Mouse (Mus musculus): ENCODE results near the gene Ago4. TPM values are rescaled to one million over a fixed set of nuclear protein-coding genes. Genes with fewer than 3 reads are reported as not detected.

The Ago4 gene
- polyA plus RNA-seq (2012; ENCODE audit: insufficient read depth, insufficient read length, missing spikeins): 22.8 and 23.2 TPM in 2 replicates

DNA sequence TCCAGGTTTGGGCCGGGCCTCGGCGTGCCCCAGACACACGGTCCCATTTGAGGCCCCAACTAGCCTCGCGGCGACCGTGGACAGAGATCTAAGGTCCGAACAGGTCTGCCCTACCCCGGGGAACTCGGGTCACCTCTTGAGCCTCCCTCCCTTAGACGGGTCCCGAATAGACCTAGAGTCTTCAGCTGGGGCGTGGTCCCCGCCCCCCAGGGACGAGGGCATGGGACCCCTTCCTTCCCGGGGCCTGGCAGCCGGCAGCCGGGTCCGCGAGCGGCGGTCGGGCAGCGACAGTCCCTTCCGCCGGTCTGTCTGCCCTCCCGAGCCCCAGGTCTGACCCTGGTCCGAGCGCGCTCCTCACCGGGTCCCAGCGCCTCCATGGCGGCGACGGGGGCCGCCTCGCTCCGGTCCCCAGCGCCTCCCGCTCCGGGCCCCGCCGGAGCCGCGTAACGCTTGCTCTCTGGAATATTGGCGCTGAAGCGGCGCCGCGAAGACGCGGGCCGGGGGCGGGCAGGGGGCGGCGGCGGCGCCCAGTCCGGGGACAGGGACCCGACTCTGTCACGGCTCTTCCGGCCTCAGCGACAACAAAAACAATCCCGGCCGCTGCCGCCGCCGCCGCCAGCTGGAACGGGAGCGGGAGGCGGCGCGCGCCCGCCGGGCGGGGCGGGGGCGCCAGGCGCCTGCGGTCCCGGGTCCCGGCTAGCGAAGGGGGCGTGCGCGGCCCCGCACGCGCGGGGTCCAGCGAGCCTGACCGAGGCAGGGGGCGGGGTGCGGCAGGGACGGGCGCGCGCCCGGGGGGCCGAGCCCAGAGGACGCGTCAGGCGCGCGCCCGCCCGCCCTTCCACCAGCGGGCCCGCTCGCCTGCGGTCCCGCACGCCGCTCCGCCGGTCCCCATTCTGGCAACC lies at the start of gene Ago4:
Gene Ago4 (minus strand): TSS at position 646 of the 902 bp plus-strand sequence.
- H3K4me1 ChIP-seq (ENCODE audit: control insufficient read depth, insufficient read depth, low read length): peaks cover 27% of the 10 kb centered on the region

DNA sequence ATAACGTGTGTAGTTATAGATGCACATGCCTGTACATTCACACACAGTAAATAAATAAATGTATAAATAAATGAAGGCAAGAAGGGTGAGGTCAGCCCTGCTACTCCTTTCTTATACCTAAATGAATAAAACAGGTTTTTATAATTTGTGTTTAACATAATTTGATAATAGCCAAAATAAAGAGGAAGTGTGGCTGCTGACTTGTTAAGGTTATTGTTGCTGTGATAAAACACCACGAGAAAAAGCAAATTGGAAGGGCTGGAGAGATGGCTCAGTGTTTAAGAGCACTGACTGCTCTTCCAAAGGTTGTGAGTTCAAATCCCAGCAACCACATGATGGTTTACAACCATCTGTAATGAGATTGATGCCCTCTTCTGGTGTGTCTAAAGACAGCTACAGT lies 45.8 kb upstream of the Ago4 start:
- TF ChIP-seq POLR2A (IDR thresholded peaks at IDR 0.05; ENCODE audit: borderline replicate concordance, low read depth, low read length) (no peak), CTCF (IDR thresholded peaks at IDR 0.05; ENCODE audit: low read depth, low read length) (no peak)
- Histone ChIP-seq H3K4me1 (ENCODE audit: control insufficient read depth, insufficient read depth, low read length) (no peaks in the 10 kb centered on the region), H3K27ac (ENCODE audit: insufficient read depth, low read depth, low read length) (no peak overlapping the region), H3K4me3 (ENCODE audit: insufficient read depth, low read length) (no peak overlapping the region)

More for the DNA sequence above, at the start of gene Ago4:
- TF ChIP-seq CTCF (IDR thresholded peaks at IDR 0.05; ENCODE audit: low read depth, low read length) (no peak), POLR2A (IDR thresholded peaks at IDR 0.05; ENCODE audit: borderline replicate concordance, low read depth, low read length) (no peak)
- Histone ChIP-seq H3K27ac (ENCODE audit: insufficient read depth, low read depth, low read length) (no peak within 1 kb of the TSS), H3K4me3 (ENCODE audit: insufficient read depth, low read length) (peak within 1 kb of the TSS; percentile 77)

DNA sequence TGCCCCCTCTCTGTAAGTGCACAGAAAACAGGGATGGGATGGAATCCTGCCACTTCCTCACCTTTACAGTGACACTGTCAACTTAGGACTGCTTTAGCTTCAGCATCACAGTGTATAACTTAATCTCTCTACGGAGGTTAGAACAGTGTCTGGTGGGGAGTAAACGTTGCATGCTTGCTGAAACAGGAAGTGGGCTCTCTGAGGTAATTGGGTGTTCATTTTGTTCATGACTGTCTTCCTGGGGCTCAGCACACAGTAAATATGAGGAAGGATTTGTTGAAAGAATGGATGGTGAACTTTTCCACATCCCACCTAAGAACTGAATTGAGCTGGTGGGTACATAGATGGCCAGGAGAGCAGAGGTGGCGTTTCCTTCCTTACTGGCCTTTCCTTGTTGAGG lies 44.6 kb upstream of the Ago4 start:
- Histone ChIP-seq H3K4me1 (ENCODE audit: control insufficient read depth, insufficient read depth, low read length) (no peaks in the 10 kb centered on the region), H3K4me3 (ENCODE audit: insufficient read depth, low read length) (no peak overlapping the region), H3K27ac (ENCODE audit: insufficient read depth, low read depth, low read length) (no peak overlapping the region)
- TF ChIP-seq CTCF (IDR thresholded peaks at IDR 0.05; ENCODE audit: low read depth, low read length) (no peak), POLR2A (IDR thresholded peaks at IDR 0.05; ENCODE audit: borderline replicate concordance, low read depth, low read length) (no peak)

DNA sequence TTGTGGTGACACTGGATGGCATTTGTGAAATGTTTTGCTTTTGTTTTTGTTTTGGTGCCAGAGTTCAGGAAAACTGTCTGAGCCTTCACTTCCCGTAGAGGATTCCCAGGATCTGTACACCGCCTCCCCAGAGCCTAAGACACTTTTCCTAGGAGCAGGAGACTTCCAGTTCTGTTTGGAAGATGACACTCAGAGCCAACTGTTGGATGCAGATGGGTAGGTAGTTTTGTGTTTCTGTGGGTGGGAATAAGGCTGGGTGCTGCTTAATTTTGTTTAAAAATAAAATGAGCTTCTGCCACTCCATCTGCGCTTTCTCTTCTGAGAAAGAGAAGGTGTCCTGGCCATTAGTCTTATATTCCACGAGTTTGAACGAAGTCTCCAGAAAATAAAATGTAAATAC lies 43.0 kb upstream of the Ago4 start:
- no peak for TF ChIP-seq POLR2A (IDR thresholded peaks at IDR 0.05; ENCODE audit: borderline replicate concordance, low read depth, low read length)
- no peak for TF ChIP-seq CTCF (IDR thresholded peaks at IDR 0.05; ENCODE audit: low read depth, low read length)
- H3K4me1 ChIP-seq (ENCODE audit: control insufficient read depth, insufficient read depth, low read length): no peaks in the 10 kb centered on the region
- no peak overlapping the region for H3K4me3 ChIP-seq (ENCODE audit: insufficient read depth, low read length)
- H3K27ac ChIP-seq (ENCODE audit: insufficient read depth, low read depth, low read length): no peak overlapping the region

DNA sequence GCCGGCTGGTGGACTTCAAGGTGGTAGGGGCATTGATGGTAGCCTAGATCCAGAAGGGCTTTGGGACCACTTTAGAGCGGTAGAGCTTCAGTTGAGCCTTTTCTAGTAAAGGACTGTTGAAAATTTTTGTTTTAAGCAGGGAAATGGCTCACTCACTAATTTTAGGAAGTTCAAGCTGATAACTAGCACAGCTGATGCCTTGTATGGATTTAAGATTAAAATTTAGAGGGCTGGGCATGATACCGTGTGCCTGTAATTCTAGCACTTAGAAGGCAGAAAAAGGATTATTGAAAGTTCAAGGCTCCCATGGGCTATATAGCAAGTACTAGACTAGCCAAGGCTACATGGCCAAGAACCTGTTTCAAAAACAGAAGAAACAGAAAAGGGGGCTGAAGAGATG lies 36.5 kb upstream of the Ago4 start:
- Histone ChIP-seq H3K27ac (ENCODE audit: insufficient read depth, low read depth, low read length) (no peak overlapping the region), H3K4me1 (ENCODE audit: control insufficient read depth, insufficient read depth, low read length) (no peaks in the 10 kb centered on the region), H3K4me3 (ENCODE audit: insufficient read depth, low read length) (no peak overlapping the region)
- TF ChIP-seq POLR2A (IDR thresholded peaks at IDR 0.05; ENCODE audit: borderline replicate concordance, low read depth, low read length): no peak
- TF ChIP-seq CTCF (IDR thresholded peaks at IDR 0.05; ENCODE audit: low read depth, low read length): no peak

- Histone ChIP-seq H3K4me3 (ENCODE audit: insufficient read depth, low read length) (no peak overlapping the region), H3K27ac (ENCODE audit: insufficient read depth, low read depth, low read length) (no peak overlapping the region), H3K4me1 (ENCODE audit: control insufficient read depth, insufficient read depth, low read length) (no peaks in the 10 kb centered on the region)
- TF ChIP-seq POLR2A (IDR thresholded peaks at IDR 0.05; ENCODE audit: borderline replicate concordance, low read depth, low read length) (no peak), CTCF (IDR thresholded peaks at IDR 0.05; ENCODE audit: low read depth, low read length) (no peak)
Observed at GRCm38 (mm10) chr4:126567243-126567642, 34.0 kb upstream of the Ago4 start.

DNA sequence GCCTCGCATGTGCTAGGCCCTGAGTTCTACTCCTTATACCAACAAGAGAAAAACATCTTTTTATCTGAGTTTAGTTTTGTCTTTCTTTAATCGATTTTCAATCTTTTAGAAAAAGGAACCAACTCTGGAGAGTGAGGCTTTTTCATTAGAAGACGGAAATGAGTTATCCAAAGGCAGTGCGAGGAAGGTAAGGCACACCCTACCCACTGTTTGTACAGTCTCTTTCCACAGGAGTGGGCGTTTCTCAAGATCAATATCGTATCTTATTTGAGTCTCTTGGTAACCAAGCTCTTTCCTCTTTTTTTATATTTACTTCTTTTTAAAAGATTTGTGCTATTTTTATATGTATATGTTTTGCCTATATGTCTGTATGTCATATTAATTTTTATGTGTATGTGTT lies 30.5 kb upstream of the Ago4 start:
- Histone ChIP-seq H3K4me3 (ENCODE audit: insufficient read depth, low read length) (no peak overlapping the region), H3K4me1 (ENCODE audit: control insufficient read depth, insufficient read depth, low read length) (no peaks in the 10 kb centered on the region), H3K27ac (ENCODE audit: insufficient read depth, low read depth, low read length) (no peak overlapping the region)
- TF ChIP-seq CTCF (IDR thresholded peaks at IDR 0.05; ENCODE audit: low read depth, low read length): no peak

DNA sequence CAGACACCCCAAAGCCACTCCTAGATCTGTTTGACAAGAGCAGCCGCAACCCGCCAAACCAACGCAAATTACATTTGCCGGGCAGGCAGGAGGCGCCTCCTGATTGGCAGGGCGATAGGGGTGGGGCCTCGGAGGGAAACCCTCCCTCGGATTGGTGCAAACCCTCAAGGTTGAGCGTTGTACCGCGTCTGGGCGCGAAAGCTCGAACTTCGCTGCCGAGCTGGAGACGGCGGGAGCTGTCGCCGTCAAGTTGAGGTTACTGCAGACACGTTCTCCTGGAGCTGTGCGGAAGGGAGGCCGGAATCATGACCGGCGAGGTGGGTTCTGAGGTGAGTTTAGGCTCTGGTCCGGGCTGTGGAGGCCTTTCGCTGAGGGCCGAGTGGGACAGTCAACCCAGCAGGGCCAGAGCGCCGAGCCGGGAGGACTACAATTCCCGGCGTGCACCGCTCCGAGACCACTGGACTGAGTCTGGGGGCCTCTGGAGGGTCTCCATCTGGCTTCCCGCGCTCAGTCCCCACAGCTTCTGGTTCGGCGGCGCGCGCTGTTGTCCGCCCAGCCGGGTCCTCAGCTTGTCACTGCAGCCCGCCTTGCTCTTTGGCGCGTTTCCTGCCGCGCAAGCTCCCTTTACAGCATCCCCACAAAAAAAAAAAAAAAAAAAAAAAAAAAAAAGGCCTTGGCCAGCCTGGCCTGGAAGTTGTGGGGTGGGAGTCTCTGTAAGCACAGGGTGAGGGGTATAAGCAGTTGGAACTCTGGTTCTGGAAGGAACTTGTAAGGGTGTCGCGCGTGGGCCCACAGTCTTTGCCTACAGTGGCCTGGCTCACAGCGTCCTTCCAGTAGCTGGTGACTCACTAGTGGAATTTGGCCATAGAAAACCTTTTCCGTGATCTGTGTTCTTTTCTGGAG lies 23.8 kb upstream of the Ago4 start, which contains the start of gene Clspn:
Gene Clspn (plus strand): TSS at position 127 of the 903 bp plus-strand sequence.
- TF ChIP-seq CTCF (IDR thresholded peaks at IDR 0.05; ENCODE audit: low read depth, low read length) (no peak), POLR2A (IDR thresholded peaks at IDR 0.05; ENCODE audit: borderline replicate concordance, low read depth, low read length) (no peak)
- Histone ChIP-seq H3K4me3 (ENCODE audit: insufficient read depth, low read length) (peak within 1 kb of the TSS; percentile 73), H3K4me1 (ENCODE audit: control insufficient read depth, insufficient read depth, low read length) (peaks cover 14% of the 10 kb centered on the region), H3K27ac (ENCODE audit: insufficient read depth, low read depth, low read length) (no peak within 1 kb of the TSS)

DNA sequence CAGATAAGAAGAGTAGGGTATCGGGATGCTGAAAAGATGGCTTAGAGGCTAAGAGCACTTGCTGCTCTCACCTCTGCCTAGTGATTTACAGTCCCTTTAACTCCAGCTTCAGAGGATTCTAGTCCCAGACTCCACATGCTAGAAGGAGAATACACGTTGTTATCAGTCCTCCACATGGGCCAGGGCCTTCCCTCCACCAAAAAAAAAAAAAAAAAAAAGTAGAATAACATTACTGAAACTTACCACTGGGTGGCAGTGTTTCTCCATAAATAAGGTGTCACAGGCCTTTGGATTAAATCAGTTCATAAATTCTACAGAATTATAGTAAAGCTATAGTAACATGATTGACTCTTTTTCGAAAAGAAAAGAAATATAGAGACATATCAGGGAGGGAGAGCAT lies 21.2 kb upstream of the Ago4 start:
- no peak overlapping the region for H3K27ac ChIP-seq (ENCODE audit: insufficient read depth, low read depth, low read length)
- no peak overlapping the region for H3K4me3 ChIP-seq (ENCODE audit: insufficient read depth, low read length)
- H3K4me1 ChIP-seq (ENCODE audit: control insufficient read depth, insufficient read depth, low read length): peaks cover 14% of the 10 kb centered on the region
- TF ChIP-seq POLR2A (IDR thresholded peaks at IDR 0.05; ENCODE audit: borderline replicate concordance, low read depth, low read length) (no peak), CTCF (IDR thresholded peaks at IDR 0.05; ENCODE audit: low read depth, low read length) (no peak)
